Mouse (Mus musculus): ENCODE results near the gene Pon2. TPM values are rescaled to one million over a fixed set of nuclear protein-coding genes. Genes with fewer than 3 reads are reported as not detected.
"Not testable (repeated sequence)": the region's sequence is repeated elsewhere in the genome, so short reads cannot be mapped to it uniquely, and the experiment has no call there.

Pon2 gene
- polyA plus RNA-seq, 1 experiment from 2014 or later = 30.6 TPM

GRCm38 (mm10) chr6:5245926-5246325 is 52.3 kb downstream of the Pon2 start:
- ATAC-seq = no peak
- Histone ChIP-seq H3K36me3 (no peaks in the 10 kb centered on the region), H3K27ac (no peak overlapping the region), H3K4me2 (replicated peaks) (no peak overlapping the region), H3K27me3 (no peaks in the 10 kb centered on the region), H3K9ac (replicated peaks) (no peak overlapping the region), H3K4me1 (replicated peaks) (no peaks in the 10 kb centered on the region), H3K9me3 (no peaks in the 10 kb centered on the region), H3K4me3 (replicated peaks) (no peak overlapping the region)
- 87% methylated on average over 6 of the region's 6 CpGs for WGBS

- whole genome bisulfite sequencing = 95% methylated on average over 3 of the region's 3 CpGs
- no peak for ATAC-seq
- Histone ChIP-seq H3K9ac (replicated peaks) (no peak overlapping the region), H3K27ac (no peak overlapping the region), H3K4me3 (replicated peaks) (no peak overlapping the region), H3K4me2 (replicated peaks) (no peak overlapping the region), H3K36me3 (no peaks in the 10 kb centered on the region), H3K4me1 (replicated peaks) (no peaks in the 10 kb centered on the region), H3K27me3 (no peaks in the 10 kb centered on the region), H3K9me3 (no peaks in the 10 kb centered on the region)
Observed at GRCm38 (mm10) chr6:5238799-5239198, 59.5 kb downstream of the Pon2 start.

- no peaks in the 10 kb centered on the region for H3K4me1 ChIP-seq (replicated peaks)
- H3K4me3 ChIP-seq (replicated peaks) = no peak overlapping the region
- no peaks in the 10 kb centered on the region for H3K27me3 ChIP-seq
- H3K36me3 ChIP-seq = no peaks in the 10 kb centered on the region
- H3K4me2 ChIP-seq (replicated peaks) = no peak overlapping the region
- no peaks in the 10 kb centered on the region for H3K9me3 ChIP-seq
- WGBS = 92% methylated on average over 4 of the region's 4 CpGs
- no peak overlapping the region for H3K27ac ChIP-seq
- H3K9ac ChIP-seq (replicated peaks) = no peak overlapping the region
- no peak for ATAC-seq
Observed at GRCm38 (mm10) chr6:5237510-5237909, 60.7 kb downstream of the Pon2 start.

- Histone ChIP-seq H3K4me1 (replicated peaks) (no peaks in the 10 kb centered on the region), H3K36me3 (no peaks in the 10 kb centered on the region), H3K4me2 (replicated peaks) (no peak overlapping the region), H3K4me3 (replicated peaks) (no peak overlapping the region), H3K27me3 (no peaks in the 10 kb centered on the region), H3K9ac (replicated peaks) (no peak overlapping the region), H3K27ac (no peak overlapping the region), H3K9me3 (no peaks in the 10 kb centered on the region)
- ATAC-seq = no peak
- WGBS = 78% methylated on average over 8 of the region's 8 CpGs
Observed at GRCm38 (mm10) chr6:5236843-5237371, 61.3 kb downstream of the Pon2 start.

GRCm38 (mm10) chr6:5234563-5234962 is 63.7 kb downstream of the Pon2 start:
- ATAC-seq = no peak
- Histone ChIP-seq H3K4me3 (replicated peaks) (no peak overlapping the region), H3K9me3 (no peaks in the 10 kb centered on the region), H3K27ac (no peak overlapping the region), H3K27me3 (no peaks in the 10 kb centered on the region), H3K36me3 (no peaks in the 10 kb centered on the region), H3K4me2 (replicated peaks) (no peak overlapping the region), H3K4me1 (replicated peaks) (no peaks in the 10 kb centered on the region), H3K9ac (replicated peaks) (no peak overlapping the region)
- 71% methylated on average over 3 of the region's 3 CpGs for WGBS

GRCm38 (mm10) chr6:5233812-5234211 is 64.4 kb downstream of the Pon2 start:
- Histone ChIP-seq H3K4me1 (replicated peaks) (no peaks in the 10 kb centered on the region), H3K27ac (no peak overlapping the region), H3K4me2 (replicated peaks) (no peak overlapping the region), H3K27me3 (no peaks in the 10 kb centered on the region), H3K36me3 (no peaks in the 10 kb centered on the region), H3K9me3 (no peaks in the 10 kb centered on the region), H3K4me3 (replicated peaks) (no peak overlapping the region), H3K9ac (replicated peaks) (no peak overlapping the region)
- 93% methylated on average over 1 of the region's 1 CpGs for WGBS
- no peak for ATAC-seq

GRCm38 (mm10) chr6:5232022-5232421 is 66.2 kb downstream of the Pon2 start:
- 89% methylated on average over 4 of the region's 4 CpGs for WGBS
- Histone ChIP-seq H3K9ac (replicated peaks) (no peak overlapping the region), H3K27ac (no peak overlapping the region), H3K4me1 (replicated peaks) (no peaks in the 10 kb centered on the region), H3K36me3 (no peaks in the 10 kb centered on the region), H3K4me3 (replicated peaks) (no peak overlapping the region), H3K27me3 (no peaks in the 10 kb centered on the region), H3K4me2 (replicated peaks) (no peak overlapping the region), H3K9me3 (no peaks in the 10 kb centered on the region)
- no peak for ATAC-seq

- no peak for ATAC-seq
- 94% methylated on average over 5 of the region's 5 CpGs for WGBS
Observed at GRCm38 (mm10) chr6:5230261-5230660, 68.0 kb downstream of the Pon2 start.

GRCm38 (mm10) chr6:5223551-5223950 is 74.7 kb downstream of the Pon2 start:
- H3K4me1 ChIP-seq (replicated peaks); H3K9ac ChIP-seq (replicated peaks); H3K4me2 ChIP-seq (replicated peaks); H3K27ac ChIP-seq; H3K9me3 ChIP-seq; H3K4me3 ChIP-seq (replicated peaks); H3K36me3 ChIP-seq; H3K27me3 ChIP-seq; ATAC-seq: not testable (repeated sequence)
- 91% methylated on average over 2 of the region's 2 CpGs for WGBS

More at GRCm38 (mm10) chr6:5230261-5230660, 68.0 kb downstream of the Pon2 start:
- Histone ChIP-seq H3K36me3 (no peaks in the 10 kb centered on the region), H3K9me3 (no peaks in the 10 kb centered on the region), H3K4me3 (replicated peaks) (no peak overlapping the region), H3K4me1 (replicated peaks) (no peaks in the 10 kb centered on the region), H3K4me2 (replicated peaks) (no peak overlapping the region), H3K27ac (no peak overlapping the region), H3K9ac (replicated peaks) (no peak overlapping the region), H3K27me3 (no peaks in the 10 kb centered on the region)

GRCm38 (mm10) chr6:5222080-5222479 is 76.2 kb downstream of the Pon2 start:
- 70% methylated on average over 3 of the region's 3 CpGs for WGBS
- Histone ChIP-seq H3K27me3 (no peaks in the 10 kb centered on the region), H3K27ac (no peak overlapping the region)

GRCm38 (mm10) chr6:5218190-5218589 is 80.1 kb downstream of the Pon2 start:
- Histone ChIP-seq H3K9me3 (no peaks in the 10 kb centered on the region), H3K4me1 (replicated peaks) (no peaks in the 10 kb centered on the region), H3K36me3 (no peaks in the 10 kb centered on the region), H3K27me3 (no peaks in the 10 kb centered on the region), H3K4me2 (replicated peaks) (no peak overlapping the region), H3K4me3 (replicated peaks) (no peak overlapping the region), H3K27ac (no peak overlapping the region), H3K9ac (replicated peaks) (no peak overlapping the region)
- WGBS = 89% methylated on average over 4 of the region's 4 CpGs
- ATAC-seq = no peak

More at GRCm38 (mm10) chr6:5222080-5222479, 76.2 kb downstream of the Pon2 start:
- no peaks in the 10 kb centered on the region for H3K36me3 ChIP-seq
- H3K4me3 ChIP-seq (replicated peaks) = no peak overlapping the region
- H3K4me2 ChIP-seq (replicated peaks) = no peak overlapping the region
- H3K4me1 ChIP-seq (replicated peaks) = no peaks in the 10 kb centered on the region
- H3K9me3 ChIP-seq = no peaks in the 10 kb centered on the region
- ATAC-seq = no peak
- no peak overlapping the region for H3K9ac ChIP-seq (replicated peaks)
